Mouse (Mus musculus): ENCODE measurements around the gene Fut1. TPM values are rescaled to one million over a fixed set of nuclear protein-coding genes. Genes with fewer than 3 reads are reported as not detected.

Fut1 gene
- polyA plus RNA-seq, 1 experiment from 2014 or later, result not detected

DNA sequence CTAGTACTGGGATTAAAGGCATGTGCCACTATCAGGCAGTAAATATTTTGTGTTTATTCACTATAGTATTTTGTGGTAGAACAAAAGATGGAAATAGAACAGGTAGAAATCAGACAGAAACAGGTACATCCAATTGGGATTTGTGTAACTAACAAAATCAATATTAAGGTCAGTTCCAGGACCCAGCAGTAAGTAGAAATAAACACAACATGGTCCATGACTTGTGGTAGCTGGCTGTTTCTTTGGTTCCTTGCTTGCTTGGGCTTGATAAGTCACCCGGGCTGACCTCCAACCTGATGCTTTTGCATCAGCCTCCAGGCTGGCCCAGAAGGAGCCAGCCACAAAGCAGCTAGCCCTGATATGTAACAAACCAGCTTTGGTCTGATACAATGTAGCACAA, 7.6 kb upstream of the Fut1 start:
- no peaks in the 10 kb centered on the region for H3K27me3 ChIP-seq (replicated peaks)
- no peaks in the 10 kb centered on the region for H3K4me1 ChIP-seq
- 70% methylated on average over 1 of the region's 1 CpGs for WGBS
- no peak overlapping the region for H3K27ac ChIP-seq (replicated peaks)
- H3K9ac ChIP-seq (replicated peaks), result no peak overlapping the region
- no peak overlapping the region for H3K4me3 ChIP-seq (replicated peaks)
- no peaks in the 10 kb centered on the region for H3K36me3 ChIP-seq
- no peaks in the 10 kb centered on the region for H3K9me3 ChIP-seq (replicated peaks)
- H3K4me2 ChIP-seq, result no peak overlapping the region
- no peak for ATAC-seq (ENCODE audit: low FRiP score)

DNA sequence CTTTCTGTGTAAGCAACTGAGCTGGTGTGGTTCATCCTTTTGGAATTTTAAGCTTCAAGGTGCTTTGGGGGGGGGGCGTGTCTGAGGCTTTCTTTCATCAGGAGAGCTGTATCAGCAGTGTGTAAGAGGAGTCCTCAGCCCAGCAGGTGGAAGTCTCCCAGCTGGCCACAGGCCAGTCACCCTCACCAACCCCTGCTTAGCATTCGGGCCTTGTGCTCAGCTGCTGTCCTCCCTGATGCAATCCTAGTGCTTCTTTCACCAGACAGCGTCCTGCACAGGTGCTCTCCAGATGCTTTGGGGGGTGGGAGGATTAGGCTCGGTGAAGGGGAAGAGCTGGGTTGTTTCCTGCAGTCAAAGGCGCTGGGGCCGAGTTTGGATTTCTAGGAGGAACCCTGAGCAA, 812 bp upstream of the Fut1 start:
- 36% methylated on average over 6 of the region's 6 CpGs for WGBS
- Histone ChIP-seq H3K4me1 (peaks cover 7% of the 10 kb centered on the region), H3K36me3 (no peaks in the 10 kb centered on the region), H3K9ac (replicated peaks) (no peak overlapping the region), H3K27ac (replicated peaks) (no peak overlapping the region), H3K9me3 (replicated peaks) (no peaks in the 10 kb centered on the region), H3K4me3 (replicated peaks) (no peak overlapping the region), H3K27me3 (replicated peaks) (peaks cover 39% of the 10 kb centered on the region), H3K4me2 (no peak overlapping the region)
- no peak for ATAC-seq (ENCODE audit: low FRiP score)

DNA sequence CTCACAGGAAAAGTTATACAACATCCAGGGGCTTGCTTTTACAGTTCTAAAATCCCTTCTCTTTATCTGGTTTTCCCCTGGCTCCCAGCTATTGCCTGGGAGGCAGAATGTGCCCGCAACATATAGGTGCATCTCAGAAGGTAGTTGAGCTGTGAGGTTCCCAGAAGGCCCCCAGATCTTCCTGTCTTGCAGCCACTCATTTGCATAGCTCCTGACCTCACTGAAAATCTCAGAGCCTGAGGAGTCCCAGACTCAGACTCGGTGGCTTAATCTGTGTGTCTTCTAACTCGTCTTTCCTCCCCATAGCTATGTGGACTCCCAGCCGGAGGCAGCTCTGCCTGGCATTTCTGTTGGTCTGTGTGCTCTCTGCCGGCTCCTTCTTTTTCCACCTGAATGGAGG, 1.2 kb downstream of the Fut1 start:
- H3K4me1 ChIP-seq, result peaks cover 7% of the 10 kb centered on the region
- no peak overlapping the region for H3K4me2 ChIP-seq
- H3K27ac ChIP-seq (replicated peaks), result no peak overlapping the region
- H3K9me3 ChIP-seq (replicated peaks), result no peaks in the 10 kb centered on the region
- 86% methylated on average over 5 of the region's 5 CpGs for WGBS
- H3K4me3 ChIP-seq (replicated peaks), result no peak overlapping the region
- H3K27me3 ChIP-seq (replicated peaks), result peaks cover 39% of the 10 kb centered on the region
- no peaks in the 10 kb centered on the region for H3K36me3 ChIP-seq
- ATAC-seq (ENCODE audit: low FRiP score), result no peak
- H3K9ac ChIP-seq (replicated peaks), result no peak overlapping the region

DNA sequence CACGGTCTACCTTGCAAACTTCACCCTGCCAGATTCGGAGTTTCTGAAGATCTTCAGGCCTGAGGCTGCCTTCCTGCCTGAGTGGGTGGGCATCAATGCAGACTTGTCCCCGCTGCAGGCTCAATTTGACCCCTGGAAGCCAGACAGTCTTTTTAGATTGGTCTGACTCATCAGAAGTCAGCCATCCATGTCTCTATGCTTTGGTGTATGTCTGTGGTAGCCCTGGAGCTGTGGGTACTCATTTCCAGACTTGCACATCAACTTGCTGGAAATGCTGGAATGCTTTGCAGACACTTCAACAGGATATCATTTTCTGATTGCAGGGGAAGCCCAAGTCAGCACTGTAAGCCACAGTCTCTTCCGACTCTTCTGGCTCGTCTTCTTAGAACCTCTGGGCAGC, 2.5 kb downstream of the Fut1 start:
- Histone ChIP-seq H3K4me3 (replicated peaks) (no peak overlapping the region), H3K4me1 (peaks cover 7% of the 10 kb centered on the region), H3K9me3 (replicated peaks) (no peaks in the 10 kb centered on the region), H3K27ac (replicated peaks) (no peak overlapping the region), H3K4me2 (no peak overlapping the region), H3K36me3 (no peaks in the 10 kb centered on the region), H3K9ac (replicated peaks) (no peak overlapping the region), H3K27me3 (replicated peaks) (peaks cover 39% of the 10 kb centered on the region)
- ATAC-seq (ENCODE audit: low FRiP score), result no peak
- 92% methylated on average over 5 of the region's 5 CpGs for WGBS

DNA sequence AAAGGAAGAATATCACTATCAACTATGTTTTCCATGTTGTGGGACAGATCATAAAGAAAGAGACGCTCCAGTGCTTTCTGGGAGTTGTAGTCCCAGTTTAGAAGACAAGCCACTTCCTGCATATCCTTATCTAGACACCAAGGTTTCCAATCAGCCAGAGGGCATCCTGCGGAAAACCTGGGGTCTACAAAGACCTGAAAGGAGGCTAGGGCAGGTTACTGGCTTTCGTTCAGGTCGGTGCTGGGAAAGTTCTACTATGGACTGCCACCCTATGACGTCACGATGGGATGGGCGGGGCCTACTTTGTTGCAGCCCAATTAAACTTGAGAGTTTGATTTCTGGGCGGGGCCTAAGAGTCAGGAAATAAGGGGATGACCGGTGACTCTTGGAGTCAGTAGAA, 4.4 kb downstream of the Fut1 start, which contains the start of gene Izumo1:
Gene Izumo1, plus strand, starts transcription at position 369 of the 400 bp plus-strand sequence.
- H3K4me3 ChIP-seq (replicated peaks), result no peak within 1 kb of the TSS
- WGBS, result 30% methylated on average over 9 of the region's 9 CpGs
- H3K27ac ChIP-seq (replicated peaks), result no peak within 1 kb of the TSS
- no peak for ATAC-seq (ENCODE audit: low FRiP score)
- H3K4me1 ChIP-seq, result peaks cover 7% of the 10 kb centered on the region
- H3K4me2 ChIP-seq, result no peak within 1 kb of the TSS
- no peaks in the 10 kb centered on the region for H3K9me3 ChIP-seq (replicated peaks)
- H3K9ac ChIP-seq (replicated peaks), result no peak within 1 kb of the TSS
- H3K36me3 ChIP-seq, result no peaks in the 10 kb centered on the region
- peaks cover 28% of the 10 kb centered on the region for H3K27me3 ChIP-seq (replicated peaks)

DNA sequence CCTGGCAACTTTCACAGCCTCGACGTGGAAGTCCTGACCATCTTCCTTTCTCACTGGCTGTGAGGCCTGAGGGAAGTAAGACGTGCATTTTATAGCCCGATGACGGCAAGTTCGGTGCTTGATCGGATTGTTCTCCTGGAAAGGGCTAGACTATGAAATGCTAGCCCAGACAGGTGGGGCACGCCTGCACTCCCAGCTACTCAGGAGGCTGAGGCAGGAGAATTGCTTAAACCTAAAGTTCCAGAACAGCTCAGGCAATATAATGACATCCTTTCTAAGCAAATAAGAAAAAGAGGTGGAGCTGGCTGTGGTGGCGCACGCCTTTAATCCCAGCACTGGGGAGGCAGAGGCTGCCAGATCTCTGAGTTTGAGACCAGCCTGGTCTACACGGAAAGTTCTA, 6.4 kb downstream of the Fut1 start:
- ATAC-seq (ENCODE audit: low FRiP score), result no peak

DNA sequence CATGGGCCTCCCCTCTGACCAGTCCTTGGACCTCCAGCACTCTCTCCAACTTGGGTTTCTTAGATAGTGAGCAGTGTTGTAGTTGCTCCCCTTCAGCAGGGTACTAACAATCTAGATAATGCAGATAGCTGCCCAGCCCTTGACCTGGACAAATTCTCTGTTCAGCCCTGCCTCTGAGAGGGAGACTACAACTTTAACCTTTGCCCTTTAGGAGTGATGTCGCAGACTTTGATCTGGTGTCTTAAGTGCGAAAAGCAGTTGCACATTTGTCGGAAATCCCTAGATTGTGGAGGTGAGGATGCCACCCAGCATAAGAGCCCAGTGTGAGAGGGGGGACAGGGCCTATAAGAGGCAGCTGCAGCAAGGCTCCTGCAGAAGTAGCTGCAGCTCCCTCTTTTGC, 7.6 kb downstream of the Fut1 start:
- Histone ChIP-seq H3K4me2 (no peak overlapping the region), H3K9ac (replicated peaks) (no peak overlapping the region), H3K4me1 (peaks cover 16% of the 10 kb centered on the region), H3K9me3 (replicated peaks) (no peaks in the 10 kb centered on the region), H3K36me3 (no peaks in the 10 kb centered on the region), H3K4me3 (replicated peaks) (no peak overlapping the region), H3K27me3 (replicated peaks) (no peaks in the 10 kb centered on the region; the same call in 1 of the 2 replicates), H3K27ac (replicated peaks) (no peak overlapping the region)
- WGBS, result 75% methylated on average over 3 of the region's 3 CpGs
- ATAC-seq (ENCODE audit: low FRiP score), result no peak

More for the DNA sequence above, 6.4 kb downstream of the Fut1 start:
- no peaks in the 10 kb centered on the region for H3K9me3 ChIP-seq (replicated peaks)
- H3K36me3 ChIP-seq, result no peaks in the 10 kb centered on the region
- 93% methylated on average over 11 of the region's 11 CpGs for WGBS
- no peak overlapping the region for H3K4me3 ChIP-seq (replicated peaks)
- no peak overlapping the region for H3K9ac ChIP-seq (replicated peaks)
- H3K27ac ChIP-seq (replicated peaks), result no peak overlapping the region
- peaks cover 15% of the 10 kb centered on the region for H3K4me1 ChIP-seq
- no peak overlapping the region for H3K4me2 ChIP-seq
- peaks cover 9% of the 10 kb centered on the region for H3K27me3 ChIP-seq (replicated peaks)

DNA sequence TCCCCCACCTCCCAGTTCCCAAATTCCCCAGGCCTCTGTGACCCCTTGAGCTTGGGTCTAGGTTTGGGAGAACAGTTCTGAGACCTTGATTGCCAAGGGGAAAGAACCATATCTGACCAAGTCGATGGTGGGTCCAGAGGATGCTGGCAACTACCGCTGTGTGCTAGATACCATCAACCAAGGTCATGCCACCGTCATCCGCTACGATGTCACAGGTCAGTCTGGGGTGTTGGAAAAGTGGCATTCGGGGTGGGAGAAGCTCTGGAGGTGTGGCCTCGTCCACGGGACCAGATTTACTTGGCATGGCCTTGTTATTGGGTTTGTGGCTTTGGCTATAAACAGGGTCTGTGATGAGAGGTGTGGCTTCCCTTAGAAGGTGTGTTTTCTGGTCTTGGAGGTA, 8.4 kb downstream of the Fut1 start:
- WGBS, result 93% methylated on average over 8 of the region's 8 CpGs

DNA sequence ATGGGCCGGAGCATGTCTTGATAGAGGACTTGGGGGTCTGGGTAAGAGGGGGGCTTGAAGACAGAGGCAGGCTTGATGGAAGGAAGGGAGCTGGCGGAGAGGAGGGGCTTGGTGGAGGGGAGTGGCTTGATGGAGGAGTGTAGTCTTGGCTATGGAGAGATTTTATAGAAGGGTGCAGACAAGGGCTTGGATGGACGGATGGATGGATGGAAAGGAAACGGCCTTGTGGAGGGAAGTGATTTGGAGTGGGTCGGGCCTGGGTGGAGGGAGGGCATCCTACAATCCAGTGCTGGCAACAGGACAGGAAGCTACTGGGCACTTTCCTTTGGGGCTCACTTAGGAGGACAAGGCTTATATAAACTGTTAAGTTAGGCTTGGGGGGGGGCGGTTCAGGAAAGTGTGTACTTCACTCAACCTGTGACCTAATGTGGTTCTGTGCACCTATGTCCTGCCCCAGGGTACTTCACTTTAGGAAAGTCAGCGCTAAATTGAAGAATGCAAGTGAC, 9.5 kb downstream of the Fut1 start:
- 93% methylated on average over 7 of the region's 7 CpGs for WGBS
- H3K27me3 ChIP-seq (replicated peaks), result 0 out of 2 replicates have a peak, but pooled peaks cover 2% of the 10 kb centered on the region

More for the DNA sequence above, 8.4 kb downstream of the Fut1 start:
- Histone ChIP-seq H3K4me2 (no peak overlapping the region), H3K27me3 (replicated peaks) (no peaks in the 10 kb centered on the region), H3K9ac (replicated peaks) (no peak overlapping the region), H3K4me1 (peaks cover 16% of the 10 kb centered on the region), H3K27ac (replicated peaks) (no peak overlapping the region), H3K36me3 (no peaks in the 10 kb centered on the region), H3K4me3 (replicated peaks) (no peak overlapping the region), H3K9me3 (replicated peaks) (no peaks in the 10 kb centered on the region)
- ATAC-seq (ENCODE audit: low FRiP score), result no peak

DNA sequence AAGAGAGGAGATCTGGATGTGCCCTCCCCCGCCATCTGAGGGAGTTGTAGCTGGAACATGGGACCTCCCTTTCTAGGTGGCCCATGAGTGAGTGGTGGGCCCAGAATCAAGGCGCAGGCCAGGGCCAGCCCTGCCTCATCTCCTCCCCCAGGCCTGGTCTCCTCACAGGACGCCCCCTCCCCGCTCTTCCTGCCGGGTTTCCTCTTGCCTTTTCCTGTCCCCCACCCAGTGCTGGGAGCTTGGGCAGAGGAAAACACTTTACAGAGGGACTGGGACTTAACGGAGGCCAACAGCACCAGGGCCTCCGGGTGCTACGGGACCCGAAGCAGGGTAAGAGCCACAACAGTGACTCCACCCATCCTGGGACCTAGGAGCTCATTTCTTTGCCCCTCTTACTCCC, 10.2 kb downstream of the Fut1 start, which contains the start of gene Rasip1:
Gene Rasip1, plus strand, starts transcription at position 228 of the 400 bp plus-strand sequence.
- H3K36me3 ChIP-seq, result no peaks in the 10 kb centered on the region
- peak within 1 kb of the TSS; percentile 94 for H3K27ac ChIP-seq (replicated peaks)
- no peaks in the 10 kb centered on the region for H3K9me3 ChIP-seq (replicated peaks)
- no peak for ATAC-seq (ENCODE audit: low FRiP score)
- peak within 1 kb of the TSS; percentile 88 for H3K4me2 ChIP-seq
- 87% methylated on average over 9 of the region's 9 CpGs for WGBS
- peak within 1 kb of the TSS; percentile 56 for H3K4me3 ChIP-seq (replicated peaks)
- H3K9ac ChIP-seq (replicated peaks), result peak within 1 kb of the TSS; percentile 66
- H3K27me3 ChIP-seq (replicated peaks), result 0 out of 2 replicates have a peak, but pooled peaks cover 6% of the 10 kb centered on the region
- peaks cover 18% of the 10 kb centered on the region for H3K4me1 ChIP-seq

More for the DNA sequence above, 9.5 kb downstream of the Fut1 start:
- Histone ChIP-seq H3K4me2 (no peak overlapping the region), H3K4me3 (replicated peaks) (no peak overlapping the region), H3K9ac (replicated peaks) (no peak overlapping the region), H3K9me3 (replicated peaks) (no peaks in the 10 kb centered on the region), H3K36me3 (no peaks in the 10 kb centered on the region), H3K27ac (replicated peaks) (no peak overlapping the region), H3K4me1 (peaks cover 16% of the 10 kb centered on the region)
- no peak for ATAC-seq (ENCODE audit: low FRiP score)

DNA sequence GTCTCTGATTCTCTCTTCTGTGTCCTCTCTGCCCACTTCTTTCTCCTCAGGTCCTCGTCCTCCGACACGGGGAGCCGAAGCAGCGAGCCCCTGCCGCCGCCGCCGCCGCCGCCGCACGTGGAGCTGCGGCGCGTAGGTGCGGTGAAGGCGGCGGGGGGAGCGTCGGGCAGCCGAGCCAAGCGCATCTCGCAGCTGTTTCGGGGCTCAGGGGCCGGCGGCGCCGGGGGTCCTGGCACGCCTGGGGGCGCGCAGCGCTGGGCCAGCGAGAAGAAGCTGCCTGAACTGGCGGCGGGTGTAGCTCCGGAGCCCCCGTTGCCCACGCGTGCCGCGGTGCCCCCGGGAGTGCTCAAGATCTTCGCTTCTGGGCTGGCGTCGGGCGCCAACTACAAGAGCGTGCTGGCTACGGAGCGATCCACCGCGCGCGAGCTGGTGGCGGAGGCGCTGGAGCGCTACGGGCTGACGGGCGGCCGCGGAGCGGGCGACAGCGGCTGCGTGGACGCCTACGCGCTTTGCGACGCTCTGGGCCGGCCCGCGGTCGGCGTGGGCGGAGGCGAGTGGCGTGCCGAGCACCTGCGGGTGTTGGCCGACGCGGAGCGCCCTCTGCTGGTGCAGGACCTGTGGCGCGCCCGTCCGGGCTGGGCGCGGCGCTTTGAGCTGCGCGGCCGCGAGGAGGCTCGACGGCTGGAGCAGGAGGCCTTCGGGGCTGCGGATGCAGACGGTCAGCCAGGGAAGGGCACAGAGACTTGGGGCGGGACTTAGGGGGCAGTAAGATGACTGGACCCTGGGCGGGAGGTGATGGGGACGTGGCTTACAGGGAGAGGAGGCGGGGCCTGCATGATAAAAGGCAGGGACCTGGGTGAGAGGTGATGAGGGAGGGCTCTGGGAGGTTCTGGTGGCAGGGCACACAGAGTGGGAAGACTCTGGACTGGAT, 11.5 kb downstream of the Fut1 start:
- H3K27me3 ChIP-seq (replicated peaks), result 0 out of 2 replicates have a peak, but pooled peaks cover 16% of the 10 kb centered on the region
- peak; percentile 90 for ATAC-seq (ENCODE audit: low FRiP score)
- peak overlapping the region; percentile 88 for H3K4me2 ChIP-seq
- H3K4me1 ChIP-seq, result peaks cover 24% of the 10 kb centered on the region
- H3K36me3 ChIP-seq, result no peaks in the 10 kb centered on the region
- H3K4me3 ChIP-seq (replicated peaks), result peak overlapping the region; percentile 56
- peak overlapping the region; percentile 66 for H3K9ac ChIP-seq (replicated peaks)
- H3K9me3 ChIP-seq (replicated peaks), result no peaks in the 10 kb centered on the region
- WGBS, result 2% methylated on average over 104 of the region's 105 CpGs
- H3K27ac ChIP-seq (replicated peaks), result peak overlapping the region; percentile 94
